Mouse (Mus musculus) MEL (cell line): ENCODE results near the gene Gigyf1. TPM values are rescaled to one million over a fixed set of nuclear protein-coding genes. Genes with fewer than 3 reads are reported as not detected.

Experiments
- DNase-seq: peaks from one replicate; pipeline ENCODE4 v3.0.0; 2011; ENCODE audit warnings: low read depth, low spot score
- H3K27ac ChIP-seq: 2 replicates; pipeline ENCODE4 v1.5.1; 2012; ENCODE audit warnings: low read depth, mild to moderate bottlenecking, control low read depth, low read length, moderate library complexity; ENCODE audit not compliant: control insufficient read depth
- H3K27me3 ChIP-seq, 2 experiments: fragments of 150-350 bp in 1 of 2; sonication (generic) in 1 of 2; 2 replicates each; pipeline ENCODE4 v1.6.1; 2012; ENCODE audit warnings: low read length in 2 of 2, mild to moderate bottlenecking in 2 of 2, improper control_type of control experiment in 1 of 2, moderate library complexity in 1 of 2; ENCODE audit not compliant: insufficient read depth in 2 of 2, control insufficient read depth in 1 of 2
- H3K36me3 ChIP-seq, 2 experiments: 2 replicates each; pipeline ENCODE4 v1.6.1; 2012 to 2014; ENCODE audit warnings: low read length in 2 of 2, improper control_type of control experiment in 1 of 2, inconsistent platforms in 1 of 2, mild to moderate bottlenecking in 1 of 2; ENCODE audit not compliant: insufficient read depth in 2 of 2, control insufficient read depth in 1 of 2
- H3K4me1 ChIP-seq, 2 experiments: fragments of 150-350 bp in 1 of 2; sonication (generic) in 1 of 2; 2 replicates each; pipeline ENCODE4 v1.6.1; 2012; ENCODE audit warnings: low read length in 2 of 2, improper control_type of control experiment in 1 of 2, mild to moderate bottlenecking in 1 of 2; ENCODE audit not compliant: insufficient read depth in 2 of 2, control insufficient read depth in 1 of 2
- H3K4me3 ChIP-seq, 2 experiments: fragments of 150-350 bp in 1 of 2; sonication (generic) in 1 of 2; 2 replicates each; pipeline ENCODE4 v1.5.1; 2012; ENCODE audit warnings: low read depth in 2 of 2, low read length in 2 of 2, mild to moderate bottlenecking in 2 of 2, moderate library complexity in 2 of 2, control low read depth in 1 of 2, improper control_type of control experiment in 1 of 2; ENCODE audit not compliant: control insufficient read depth in 1 of 2, insufficient read depth in 1 of 2
- H3K79me2 ChIP-seq: 2 replicates; pipeline ENCODE4 v1.6.1; 2012; ENCODE audit warnings: mild to moderate bottlenecking, low read length, moderate library complexity; ENCODE audit not compliant: control insufficient read depth, poor library complexity, insufficient read depth
- H3K9ac ChIP-seq: 2 replicates; pipeline ENCODE4 v1.6.1; 2012; ENCODE audit warnings: low read depth, mild to moderate bottlenecking, control low read depth, low read length, moderate library complexity; ENCODE audit not compliant: control insufficient read depth, poor library complexity, severe bottlenecking
- H3K9me3 ChIP-seq: fragments of 150-350 bp; sonication (generic); replicated peaks from 2 replicates; pipeline ENCODE4 v1.6.1; 2012; ENCODE audit warnings: mild to moderate bottlenecking, low read length, improper control_type of control experiment, moderate library complexity; ENCODE audit not compliant: insufficient read depth
- CHD2 ChIP-seq: IDR thresholded peaks from 2 replicates; pipeline ENCODE4 v1.6.1; 2011; ENCODE audit warnings: low read length, improper control_type of control experiment
- CTCF ChIP-seq, 3 experiments: IDR thresholded peaks in 2 of 3; conservative IDR thresholded peaks in 1 of 3; 2 replicates each; pipeline ENCODE4 v1.5.1; 2011 to 2012; ENCODE audit warnings: low read length in 3 of 3, low read depth in 2 of 3, mild to moderate bottlenecking in 2 of 3, improper control_type of control experiment in 1 of 3, inconsistent platforms in 1 of 3, mixed read lengths in 1 of 3, moderate library complexity in 1 of 3; ENCODE audit not compliant: control insufficient read depth in 1 of 3, insufficient read depth in 1 of 3, poor library complexity in 1 of 3, severe bottlenecking in 1 of 3
- E2F4 ChIP-seq: IDR thresholded peaks from 2 replicates; pipeline ENCODE4 v1.6.1; 2011; ENCODE audit warnings: low read depth, low read length, improper control_type of control experiment, borderline replicate concordance
- GATA1 ChIP-seq: IDR thresholded peaks from 2 replicates; pipeline ENCODE4 v1.6.1; 2011; ENCODE audit warnings: low read depth, low read length, improper control_type of control experiment
- JUND ChIP-seq: IDR thresholded peaks from 2 replicates; pipeline ENCODE4 v1.6.1; 2011; ENCODE audit warnings: low read depth, mild to moderate bottlenecking, improper control_type of control experiment, low read length
- MAX ChIP-seq: IDR thresholded peaks from 2 replicates; pipeline ENCODE4 v1.6.1; 2011; ENCODE audit warnings: low read length, improper control_type of control experiment
- MAZ ChIP-seq: IDR thresholded peaks from 2 replicates; pipeline ENCODE4 v1.6.1; 2012; ENCODE audit warnings: low read depth, mild to moderate bottlenecking, inconsistent platforms, low read length, improper control_type of control experiment
- MEF2A ChIP-seq: IDR thresholded peaks from 2 replicates; pipeline ENCODE4 v1.6.1; 2014; ENCODE audit warnings: low read depth, mild to moderate bottlenecking, inconsistent platforms, low read length, improper control_type of control experiment; ENCODE audit not compliant: poor library complexity, insufficient replicate concordance, severe bottlenecking; ENCODE audit errors: extremely low read depth
- MXI1 ChIP-seq: IDR thresholded peaks from 2 replicates; pipeline ENCODE4 v1.6.1; 2011; ENCODE audit warnings: mild to moderate bottlenecking, low read depth, low read length, improper control_type of control experiment
- MYB ChIP-seq: IDR thresholded peaks from 2 replicates; pipeline ENCODE4 v1.6.1; 2011; ENCODE audit warnings: mild to moderate bottlenecking, low read depth, low read length, improper control_type of control experiment
- MYC ChIP-seq: IDR thresholded peaks from 2 replicates; pipeline ENCODE4 v1.6.1; 2011; ENCODE audit warnings: low read depth, mild to moderate bottlenecking, low read length, improper control_type of control experiment, moderate library complexity
- NELFE ChIP-seq: IDR thresholded peaks from 2 replicates; pipeline ENCODE4 v1.6.1; 2011; ENCODE audit warnings: low read depth, low read length, improper control_type of control experiment
- POLR2A ChIP-seq, 2 experiments: IDR thresholded peaks; 2 replicates each; pipeline ENCODE4 v1.6.1; 2011 to 2012; ENCODE audit warnings: low read length in 2 of 2, mild to moderate bottlenecking in 2 of 2, control low read depth in 1 of 2, improper control_type of control experiment in 1 of 2, low read depth in 1 of 2, moderate library complexity in 1 of 2; ENCODE audit not compliant: control insufficient read depth in 1 of 2, insufficient read depth in 1 of 2, poor library complexity in 1 of 2
- SIN3A ChIP-seq: IDR thresholded peaks from 2 replicates; pipeline ENCODE4 v1.6.1; 2012; ENCODE audit warnings: low read length, improper control_type of control experiment, inconsistent platforms
- SMC3 ChIP-seq: IDR thresholded peaks from 2 replicates; pipeline ENCODE4 v1.6.1; 2011; ENCODE audit warnings: low read depth, low read length, improper control_type of control experiment
- TCF12 ChIP-seq: IDR thresholded peaks from 2 replicates; pipeline ENCODE4 v1.6.1; 2014; ENCODE audit warnings: low read depth, mild to moderate bottlenecking, inconsistent platforms, low read length, improper control_type of control experiment, moderate library complexity
- UBTF ChIP-seq: IDR thresholded peaks from 2 replicates; pipeline ENCODE4 v1.6.1; 2012; ENCODE audit warnings: low read depth, mild to moderate bottlenecking, inconsistent platforms, low read length, improper control_type of control experiment, moderate library complexity, borderline replicate concordance; ENCODE audit not compliant: insufficient read depth
- USF2 ChIP-seq, 2 experiments: IDR thresholded peaks; 2 replicates each; pipeline ENCODE4 v1.6.1; 2011 to 2012; ENCODE audit warnings: improper control_type of control experiment in 2 of 2, low read length in 2 of 2, borderline replicate concordance in 1 of 2, inconsistent platforms in 1 of 2, low read depth in 1 of 2, mild to moderate bottlenecking in 1 of 2; ENCODE audit not compliant: insufficient read depth in 1 of 2
- ZC3H11A ChIP-seq: IDR thresholded peaks from 2 replicates; pipeline ENCODE4 v1.6.1; 2012; ENCODE audit warnings: low read depth, mild to moderate bottlenecking, inconsistent platforms, low read length, improper control_type of control experiment
- ZMIZ1 ChIP-seq: IDR thresholded peaks from 2 replicates; pipeline ENCODE4 v1.6.1; 2012; ENCODE audit warnings: low read depth, mild to moderate bottlenecking, inconsistent platforms, low read length, improper control_type of control experiment, moderate library complexity
- ZNF384 ChIP-seq: IDR thresholded peaks from 2 replicates; pipeline ENCODE4 v1.6.1; 2012; ENCODE audit warnings: low read depth, mild to moderate bottlenecking, inconsistent platforms, low read length, improper control_type of control experiment
- polyA plus RNA-seq, 2 experiments: library from polyadenylated mRNA; stranded (reverse) in 1 of 2; unstranded in 1 of 2; fragments of >175 nt in 1 of 2; fragments of >200 nt in 1 of 2; gene quantifications; 2 replicates each; pipeline versions ENCODE4 v1.2.1 to v1.2.4; 2012; ENCODE audit warnings: low replicate concordance in 2 of 2, low read depth in 1 of 2; ENCODE audit not compliant: insufficient read length in 2 of 2, insufficient read depth in 1 of 2, missing spikeins in 1 of 2
- total RNA-seq: library from RNA; depleted of rRNA; stranded (reverse); fragments of 300-350 nt; gene quantifications from 2 replicates; pipeline ENCODE4 v1.2.3, GENCODE M21; 2012

Gene Gigyf1
- total and polyA plus RNA-seq, 3 experiments = 5.1 to 24.6 TPM; not detected in 1

DNA sequence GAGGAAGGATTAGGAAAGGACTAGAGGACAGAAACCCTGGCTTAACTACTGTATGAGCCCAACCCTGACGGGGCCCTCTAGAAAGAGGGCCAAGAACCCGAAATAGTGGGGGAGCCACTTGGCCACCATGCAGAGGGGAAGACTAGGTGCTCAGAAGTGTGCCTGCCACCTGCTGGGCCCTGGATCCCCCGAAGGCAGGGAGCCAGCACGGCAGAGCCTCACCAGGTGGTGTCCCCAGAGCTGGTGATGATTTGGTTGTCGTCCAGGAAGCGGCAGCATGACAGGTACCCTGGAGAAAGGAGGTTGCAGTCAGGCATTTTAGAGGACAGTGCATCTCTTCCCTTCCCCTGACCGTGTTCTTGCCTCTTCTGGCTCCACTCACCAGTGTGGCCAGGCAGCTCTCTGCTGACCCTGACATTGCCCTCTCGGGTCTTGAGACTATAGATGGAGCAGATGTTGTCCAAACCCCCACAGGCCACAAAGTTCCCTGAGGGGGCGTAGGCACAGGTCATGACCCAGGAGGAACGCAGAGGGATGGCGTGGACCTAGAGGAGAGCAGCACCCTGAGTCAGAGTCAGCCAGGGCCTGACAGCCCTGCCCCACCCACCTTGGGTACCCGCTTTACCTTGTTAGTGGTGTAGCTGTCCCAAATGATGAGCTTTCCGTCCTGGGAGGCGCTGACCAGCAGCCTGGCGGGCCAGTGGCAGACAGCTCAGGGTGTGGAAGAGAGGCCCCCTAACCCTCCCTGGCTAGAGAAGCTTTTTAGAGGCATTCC, 11.1 kb downstream of the Gigyf1 start:
- H3K4me1 ChIP-seq = no peaks in the 10 kb centered on the region

DNA sequence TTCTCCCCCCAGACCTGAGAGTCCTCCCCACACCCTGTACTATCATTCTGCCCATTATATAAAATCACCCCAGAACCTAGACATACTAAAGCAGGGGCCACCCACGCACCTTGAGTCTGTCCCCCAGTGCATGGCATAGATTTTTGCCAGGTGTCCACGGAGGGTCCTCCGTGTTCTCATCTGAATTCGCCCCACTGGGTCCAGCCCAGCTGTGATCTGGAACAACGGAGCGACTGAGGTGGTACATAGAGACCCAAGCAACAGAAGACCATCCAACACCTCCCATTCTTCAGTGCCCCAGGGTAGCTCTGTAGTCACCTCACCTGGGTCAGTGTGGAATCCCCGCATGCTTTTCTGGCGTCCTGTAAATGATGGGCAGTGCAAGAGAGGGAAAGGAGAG, 11.7 kb downstream of the Gigyf1 start:
- H3K9ac ChIP-seq = no peak overlapping the region

More for the DNA sequence above, 11.1 kb downstream of the Gigyf1 start:
- H3K36me3 ChIP-seq = peaks cover 2 to 3% of the 10 kb centered on the region in 2 experiments
- H3K27me3 ChIP-seq = no peaks in the 10 kb centered on the region
- H3K9me3 ChIP-seq = no peaks in the 10 kb centered on the region
- H3K27ac ChIP-seq = no peak overlapping the region
- H3K79me2 ChIP-seq = peaks cover 28% of the 10 kb centered on the region
- no peak overlapping the region for H3K4me3 ChIP-seq
- no peak overlapping the region for H3K9ac ChIP-seq
- DNase-seq = no peak
- TF ChIP-seq MYC (no peak), CHD2 (no peak), MYB (no peak), MAZ (no peak), CTCF (IDR thresholded peaks at IDR 0.05 in 2 of 3, conservative IDR thresholded peaks at IDR 0.05 in 1 of 3; ENCODE audit: control insufficient read depth in 1 of 3, insufficient read depth in 1 of 3, low read depth in 2 of 3, low read length in 3 of 3, poor library complexity in 1 of 3, severe bottlenecking in 1 of 3) (no peak), POLR2A (IDR thresholded peaks at IDR 0.05; ENCODE audit: control insufficient read depth in 1 of 2, insufficient read depth in 1 of 2, low read depth in 1 of 2, low read length in 2 of 2, poor library complexity in 1 of 2) (no peak), JUND (no peak), SIN3A (no peak), GATA1 (no peak), SMC3 (no peak)

More for the DNA sequence above, 11.7 kb downstream of the Gigyf1 start:
- Histone ChIP-seq H3K4me1 (peaks cover 4 to 5% of the 10 kb centered on the region in 2 experiments; a peak in 1 of 4 replicates), H3K27ac (no peak overlapping the region), H3K9me3 (no peaks in the 10 kb centered on the region), H3K79me2 (peaks cover 28% of the 10 kb centered on the region), H3K4me3 (no peak overlapping the region), H3K36me3 (peaks cover 2 to 6% of the 10 kb centered on the region in 2 experiments), H3K27me3 (no peaks in the 10 kb centered on the region)
- TF ChIP-seq JUND (no peak), ZMIZ1 (no peak), CHD2 (no peak), POLR2A (IDR thresholded peaks at IDR 0.05; ENCODE audit: control insufficient read depth in 1 of 2, insufficient read depth in 1 of 2, low read depth in 1 of 2, low read length in 2 of 2, poor library complexity in 1 of 2) (no peak), MEF2A (no peak), USF2 (IDR thresholded peaks at IDR 0.05; ENCODE audit: borderline replicate concordance in 1 of 2, insufficient read depth in 1 of 2, low read depth in 1 of 2, low read length in 2 of 2) (no peak), SMC3 (no peak), ZNF384 (no peak), TCF12 (no peak), UBTF (no peak), GATA1 (no peak), MAX (no peak), ZC3H11A (no peak), E2F4 (no peak), NELFE (no peak), MXI1 (no peak), MYB (no peak)
- DNase-seq = no peak
